Mouse (Mus musculus): Measurements from ENCODE around the gene Chchd2.
"Not testable (repeated sequence)": the region's sequence is repeated elsewhere in the genome, so short reads cannot be mapped to it uniquely, and the experiment has no call there.

Gene Chchd2

DNA sequence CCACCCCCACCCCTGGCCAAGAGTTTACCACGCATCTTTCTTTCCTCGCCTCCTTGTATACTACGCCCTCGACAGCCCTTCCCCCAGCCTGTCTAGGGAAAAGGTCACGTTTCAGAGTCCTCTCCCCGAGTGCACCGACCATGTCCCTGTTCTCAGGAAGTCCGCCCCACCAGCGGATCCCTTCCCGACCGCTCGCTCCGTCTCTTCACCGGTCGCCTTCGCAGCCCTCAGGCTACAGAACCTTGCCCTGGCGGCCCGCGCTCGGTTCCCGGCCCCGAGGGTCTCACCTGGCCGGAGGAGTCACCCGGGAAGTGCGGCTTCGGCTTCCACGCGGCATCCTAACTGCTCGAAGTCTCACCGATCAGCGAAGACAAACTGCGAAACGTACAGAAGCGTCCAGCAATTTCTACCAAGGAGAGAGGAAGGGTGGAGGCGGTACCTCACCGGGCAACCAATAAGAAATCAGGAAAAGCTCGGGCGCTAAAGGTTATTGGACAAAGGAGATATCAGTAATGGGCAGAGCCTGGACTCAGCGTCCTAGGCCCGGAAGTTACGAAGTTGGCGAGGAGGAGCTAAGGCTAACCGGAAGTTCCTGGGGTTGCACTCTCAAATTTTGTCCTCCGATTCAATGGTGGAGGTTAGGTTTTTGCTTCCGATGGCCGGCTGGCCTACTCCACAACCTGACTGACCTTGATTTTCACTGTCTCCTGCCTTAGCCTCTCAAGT is at the start of gene Chchd2:
Gene Chchd2 (minus strand): TSS at position 560 of the 726 bp plus-strand sequence.
- in situ Hi-C loops (cut with MboI; ENCODE audit: unreplicated experiment in 2 of 2): no loop called here

DNA sequence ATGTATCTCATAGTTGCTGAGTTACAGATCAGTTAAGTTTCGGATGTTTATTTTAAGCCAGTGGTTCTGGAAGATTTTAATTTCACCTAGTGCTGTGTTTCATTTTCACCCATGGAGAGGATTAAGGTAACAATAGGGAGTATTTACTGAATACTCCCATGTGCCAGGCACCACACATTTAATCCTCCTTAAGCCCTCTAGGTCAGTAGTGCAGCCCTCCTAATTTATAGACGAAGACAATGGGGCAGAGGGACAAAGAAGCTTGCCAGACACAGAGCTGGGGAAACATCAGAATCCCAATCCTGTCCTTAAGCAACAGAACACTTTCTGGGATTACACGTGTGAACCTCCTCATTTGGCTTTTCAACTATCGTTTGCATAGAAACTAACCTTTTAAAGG is 49.7 kb upstream of the Chchd2 start:
- in situ Hi-C loops (cut with MboI; ENCODE audit: unreplicated experiment in 2 of 2): no loop called here

DNA sequence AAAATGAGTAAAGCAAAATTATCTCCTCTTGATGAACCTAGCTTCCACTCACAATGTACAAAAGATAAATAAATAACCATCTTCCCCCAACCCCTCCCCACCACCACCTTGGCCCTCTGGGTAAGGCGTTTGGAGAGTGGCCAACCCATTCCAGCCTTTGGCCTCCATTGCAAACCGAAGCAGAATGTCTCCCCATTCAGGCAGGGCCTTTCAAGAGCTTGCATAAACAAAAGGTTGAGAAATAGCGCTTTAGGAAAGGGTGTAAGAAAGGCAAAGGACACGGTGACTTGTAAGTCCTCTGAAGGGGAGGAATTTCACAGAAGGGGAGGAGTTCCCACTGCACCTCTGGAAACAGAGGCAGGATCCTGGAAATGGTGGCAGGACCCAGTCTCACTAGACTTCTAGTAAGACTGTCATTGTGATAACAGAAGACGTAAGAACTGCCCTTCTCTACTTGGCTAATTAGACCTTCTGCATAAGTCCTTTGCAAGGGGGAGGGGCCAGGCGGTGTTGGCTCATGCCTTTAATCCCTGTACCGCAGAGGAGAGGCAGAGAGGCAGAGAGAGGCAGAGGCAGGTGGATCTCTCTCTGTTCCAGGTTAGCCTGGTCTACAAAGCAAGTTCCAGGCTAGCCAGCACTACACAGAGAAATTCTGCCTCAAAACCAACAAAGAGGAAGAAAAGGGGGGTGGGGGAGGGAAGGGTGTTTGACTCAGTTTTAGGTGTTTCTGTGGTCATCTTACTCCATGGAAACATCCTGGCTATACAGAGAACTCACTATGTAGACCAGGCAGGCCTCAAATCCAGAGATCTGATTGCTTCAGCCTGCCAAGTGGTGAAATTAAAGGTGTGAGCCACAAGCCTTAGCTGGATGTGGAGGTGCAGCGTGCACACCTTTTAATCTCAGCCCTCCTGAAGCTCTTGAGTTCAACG is 42.9 kb upstream of the Chchd2 start:
- in situ Hi-C loops (cut with MboI; ENCODE audit: unreplicated experiment in 2 of 2): no loop called here

DNA sequence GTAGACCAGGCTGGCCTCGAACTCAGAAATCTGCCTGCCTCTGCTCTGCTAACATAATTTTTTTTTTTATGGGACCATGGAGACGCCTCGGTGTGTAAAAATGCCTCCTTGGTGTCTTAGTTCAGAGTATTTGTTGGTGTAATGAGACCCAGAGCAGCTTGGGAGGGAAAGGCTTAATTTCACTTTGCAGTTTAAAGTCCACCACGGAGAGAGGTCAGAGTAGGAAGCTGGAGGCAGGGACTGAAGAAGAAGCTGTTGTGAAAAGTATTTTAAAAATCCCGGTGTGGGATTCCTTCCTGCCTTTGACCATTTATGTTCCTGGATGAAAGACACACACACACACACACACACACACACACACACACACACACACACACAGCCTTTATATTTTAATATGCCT is 38.7 kb upstream of the Chchd2 start:
- in situ Hi-C loops (cut with MboI; ENCODE audit: unreplicated experiment in 2 of 2): no loop called here

DNA sequence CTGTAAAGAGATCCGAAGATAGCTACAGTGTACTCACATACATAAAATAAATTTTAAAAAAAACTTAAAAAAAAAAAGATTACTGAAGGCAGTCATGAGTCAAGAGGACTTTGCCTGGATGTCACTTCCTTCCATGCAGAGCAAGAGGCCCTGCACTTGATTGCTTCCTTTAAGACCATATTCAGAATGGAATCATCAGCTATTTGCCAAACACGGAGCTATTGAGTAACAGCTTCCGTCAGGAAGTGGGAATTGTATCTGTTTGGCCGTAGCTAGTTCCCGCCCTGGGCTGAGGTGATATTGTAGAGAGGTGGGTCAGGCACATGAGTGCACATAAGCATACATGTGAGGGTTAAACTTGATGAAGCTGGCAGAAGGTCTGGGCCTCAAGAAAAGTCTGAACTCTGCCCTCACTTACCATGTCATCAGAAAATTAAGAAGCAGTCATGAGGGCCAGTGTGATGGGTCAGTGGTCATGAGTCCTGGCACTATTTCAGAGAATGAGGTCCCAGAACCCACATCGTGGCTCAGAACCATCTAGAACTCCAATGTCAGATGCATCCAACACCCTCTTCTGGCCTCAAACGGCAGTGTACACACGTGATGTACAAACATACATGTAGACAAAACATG is 37.7 kb upstream of the Chchd2 start:
- in situ Hi-C loops (cut with MboI; ENCODE audit: unreplicated experiment in 2 of 2): no loop called here

DNA sequence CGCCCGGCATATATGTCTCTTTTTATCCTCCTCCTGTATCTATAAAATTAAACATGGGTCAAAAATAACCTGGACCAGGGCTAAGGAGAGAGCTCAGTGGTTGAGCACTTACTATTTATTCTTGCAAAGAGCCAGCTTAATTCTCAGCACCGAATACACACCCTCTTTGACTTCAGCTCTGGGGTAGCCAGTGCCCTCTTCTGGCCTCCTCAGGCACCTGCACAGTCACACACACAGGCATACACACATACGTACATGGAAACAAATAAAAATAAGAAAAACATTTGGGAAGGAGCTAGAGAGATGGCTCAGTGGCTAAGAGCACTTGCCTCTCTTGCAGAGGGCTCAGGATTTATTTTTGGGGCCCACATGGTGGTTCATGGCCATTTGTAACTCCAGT is 34.7 kb upstream of the Chchd2 start:
- in situ Hi-C loops (cut with MboI; ENCODE audit: unreplicated experiment in 2 of 2): no loop called here

DNA sequence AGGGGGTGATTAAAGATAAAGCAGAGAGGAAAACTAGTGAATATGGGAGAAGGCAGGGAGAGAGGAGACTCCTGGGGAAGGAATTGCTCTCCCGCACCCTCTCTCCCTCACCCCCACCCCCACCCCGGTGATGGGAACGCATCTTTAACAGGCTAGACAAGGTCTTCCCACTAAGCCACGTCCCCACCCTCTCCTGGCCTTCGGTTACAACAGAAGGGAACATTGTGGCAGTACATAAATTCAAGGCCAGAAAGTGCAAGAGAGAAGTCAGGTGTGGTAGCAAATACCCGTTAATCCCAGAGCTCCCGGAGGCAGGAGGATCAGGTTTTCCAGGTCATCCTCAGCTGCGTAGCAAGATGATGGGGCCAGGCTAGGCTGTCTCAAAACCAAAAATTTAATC is 32.0 kb upstream of the Chchd2 start:
- in situ Hi-C loops (cut with MboI; ENCODE audit: unreplicated experiment in 2 of 2): loop anchor here in 1 of 2 experiments (10.0 kb wide), 2 partner anchors 235 to 935 kb away; no protein-coding TSS in a partner anchor

DNA sequence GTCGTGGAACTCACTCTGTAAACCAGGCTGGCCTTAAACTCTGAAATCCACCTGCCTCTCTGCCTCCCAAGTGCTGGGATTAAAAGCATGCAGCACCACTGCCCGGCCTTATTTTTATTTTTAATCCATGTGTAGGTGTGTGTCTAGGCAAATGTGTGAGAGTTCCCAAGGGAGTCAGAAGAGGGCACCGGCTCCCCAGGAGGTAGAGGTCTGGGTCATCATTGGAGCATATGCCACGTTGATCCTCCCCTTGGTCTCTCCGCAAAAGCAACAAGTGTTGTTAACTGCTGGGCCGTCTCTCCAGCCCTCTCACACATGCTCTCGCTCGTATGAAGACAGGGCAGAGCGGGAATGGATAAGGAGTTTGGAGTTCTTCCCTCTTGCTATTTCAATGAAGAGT is 31.5 kb upstream of the Chchd2 start:
- in situ Hi-C loops (cut with MboI; ENCODE audit: unreplicated experiment in 2 of 2): loop anchor here in 1 of 2 experiments (10.0 kb wide), 2 partner anchors 236 to 936 kb away; no protein-coding TSS in a partner anchor

DNA sequence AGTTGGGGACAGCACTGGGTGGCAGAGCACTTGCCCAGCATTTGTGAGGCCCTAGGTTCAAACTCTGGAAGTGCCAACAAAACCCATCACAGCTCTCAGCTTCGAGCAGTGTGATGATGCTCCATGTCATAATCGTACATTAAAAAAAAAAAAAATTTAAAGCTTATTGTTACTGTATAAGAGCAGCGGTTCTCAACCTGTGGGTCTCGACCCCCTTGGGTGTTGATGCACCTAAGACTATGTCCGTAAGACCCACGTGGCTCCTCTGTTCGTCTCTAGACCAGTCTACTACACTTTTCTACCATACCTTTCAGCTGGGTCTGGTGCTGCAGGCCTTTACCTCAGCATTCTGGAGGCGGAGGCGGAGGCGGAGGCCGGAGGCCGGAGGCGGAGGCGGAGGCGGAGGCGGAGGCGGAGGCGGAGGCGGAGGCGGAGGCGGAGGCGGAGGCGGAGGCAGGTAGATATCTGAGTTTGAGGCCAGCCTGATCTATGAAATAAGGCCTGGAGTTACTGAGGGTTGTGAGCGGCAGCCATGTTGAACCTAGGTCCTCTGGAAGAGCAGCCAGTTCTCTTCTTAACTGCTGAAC is 30.9 kb upstream of the Chchd2 start:
- in situ Hi-C loops (cut with MboI; ENCODE audit: unreplicated experiment in 2 of 2): loop anchor here in 1 of 2 experiments (10.0 kb wide), 2 partner anchors 237 to 937 kb away; no protein-coding TSS in a partner anchor

DNA sequence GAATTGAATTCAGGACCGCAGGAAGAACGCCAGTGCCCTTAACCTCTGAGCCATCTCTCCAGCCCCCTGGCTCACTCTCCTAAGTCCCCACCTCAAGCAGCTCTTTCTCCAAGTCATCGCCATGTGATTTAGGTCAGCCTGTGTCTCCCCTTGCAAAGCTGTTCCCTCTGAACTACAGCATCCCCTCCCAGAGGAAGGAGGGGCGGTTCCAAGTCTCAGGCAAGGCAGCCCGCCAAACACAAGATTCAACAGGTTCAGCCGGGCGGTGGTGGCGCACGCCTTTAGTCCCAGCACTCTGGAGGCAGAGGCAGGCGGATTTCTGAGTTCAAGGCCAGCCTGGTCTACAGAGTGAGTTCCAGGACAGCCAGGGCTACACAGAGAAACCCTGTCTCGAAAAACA is 28.2 kb upstream of the Chchd2 start:
- in situ Hi-C loops (cut with MboI; ENCODE audit: unreplicated experiment in 2 of 2): loop anchor here in 1 of 2 experiments (10.0 kb wide), 2 partner anchors 239 to 939 kb away; no protein-coding TSS in a partner anchor

DNA sequence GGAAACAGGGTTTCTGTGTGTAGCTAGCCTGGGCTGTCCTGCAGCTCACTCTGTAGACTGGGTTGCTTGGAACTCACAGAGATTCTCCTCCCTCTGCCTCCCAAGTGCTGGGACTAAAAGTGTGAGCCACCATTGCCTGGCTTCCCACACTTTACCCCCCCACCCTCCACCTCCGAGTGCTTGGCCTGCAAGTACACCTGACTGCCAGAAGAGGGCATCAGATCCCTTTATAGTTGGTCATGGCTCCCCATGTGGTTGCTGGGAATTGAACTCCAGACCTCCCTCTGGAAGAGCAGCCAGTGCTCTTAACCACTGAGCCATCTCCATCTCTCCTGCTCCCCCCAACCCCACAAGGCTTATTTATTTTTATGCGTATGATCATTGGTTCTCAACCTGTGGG is 26.8 kb upstream of the Chchd2 start:
- in situ Hi-C loops (cut with MboI; ENCODE audit: unreplicated experiment in 2 of 2): loop anchor here (5.0 to 10.0 kb wide), 3 partner anchors 241 to 943 kb away; no protein-coding TSS in a partner anchor

DNA sequence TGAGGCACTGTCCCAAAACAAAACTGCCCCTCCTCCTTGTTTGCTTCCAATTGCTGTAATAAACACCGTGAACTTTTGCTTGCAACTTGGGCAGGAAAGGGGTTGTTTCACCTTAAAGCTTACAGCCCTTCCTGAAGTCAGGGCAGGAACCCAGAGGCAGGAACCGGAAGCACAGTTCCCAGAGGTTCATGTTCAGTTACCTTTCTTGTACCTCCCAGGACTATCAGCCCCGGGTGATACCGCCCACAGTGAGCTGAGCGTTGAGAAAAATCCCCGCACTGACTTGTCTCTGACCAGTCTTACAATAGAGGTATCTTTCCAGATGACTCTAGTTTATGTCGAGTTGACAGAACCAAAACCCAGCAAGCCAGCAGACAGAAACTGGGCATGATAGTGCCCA is 22.3 kb upstream of the Chchd2 start:
- in situ Hi-C loops (cut with MboI; ENCODE audit: unreplicated experiment in 2 of 2): no loop called here

DNA sequence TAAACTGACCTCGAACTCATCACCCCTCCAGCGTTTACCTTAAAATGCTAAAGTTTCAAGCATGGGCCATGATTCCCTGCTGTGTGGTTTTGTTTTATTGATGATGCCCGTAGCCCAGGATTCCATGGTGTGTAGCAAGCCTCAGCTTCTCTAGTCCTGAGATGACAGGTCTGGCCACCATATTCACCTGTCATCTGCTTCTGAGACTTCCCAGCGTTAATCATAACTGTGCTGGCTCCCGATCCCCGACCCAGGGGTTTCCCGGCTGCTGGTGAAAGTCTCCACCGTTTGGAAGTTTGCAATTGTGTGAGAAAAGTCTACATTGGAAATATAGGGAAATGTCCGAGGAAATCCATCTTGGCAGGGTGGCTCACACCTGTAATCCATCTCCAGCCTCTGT is 21.9 kb upstream of the Chchd2 start:
- in situ Hi-C loops (cut with MboI; ENCODE audit: unreplicated experiment in 2 of 2): no loop called here

DNA sequence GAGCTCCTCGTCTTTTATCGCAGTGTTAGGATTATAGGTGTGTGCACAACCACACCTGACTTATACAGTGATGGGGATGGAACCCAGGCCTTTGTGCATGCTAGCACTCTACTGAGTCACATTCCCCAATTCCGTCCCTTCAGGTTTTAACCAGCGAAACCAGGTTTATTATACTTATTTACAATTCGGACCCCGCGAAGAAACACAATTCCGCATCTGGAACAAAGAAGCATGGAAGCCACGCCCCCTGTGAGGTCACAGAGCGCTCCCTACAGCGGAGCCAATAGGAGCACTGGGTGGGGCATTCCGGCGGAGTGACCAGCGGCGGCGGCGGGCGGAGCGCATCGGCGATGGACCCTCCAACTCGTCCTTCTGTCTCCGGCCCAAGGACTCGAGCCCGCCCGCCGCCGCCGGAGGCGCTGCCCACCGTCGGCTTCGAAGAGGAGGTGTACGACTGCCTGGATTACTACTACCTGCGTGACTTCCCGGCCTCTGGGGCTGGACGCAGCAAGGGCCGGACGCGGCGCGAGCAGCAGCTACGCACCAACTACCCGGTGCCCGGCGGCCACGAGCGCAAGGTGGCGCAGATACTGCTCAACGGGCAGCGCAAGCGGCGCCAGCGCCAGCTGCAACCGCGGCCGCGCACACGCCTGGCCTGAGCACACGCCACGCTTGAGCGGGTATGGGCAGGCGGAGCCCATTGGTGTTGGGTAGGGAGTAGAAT is 21.1 kb upstream of the Chchd2 start, which contains the start of gene Nupr1l:
Gene Nupr1l (plus strand): TSS at position 299 of the 724 bp plus-strand sequence.
- in situ Hi-C loops (cut with MboI; ENCODE audit: unreplicated experiment in 2 of 2): no loop called here

DNA sequence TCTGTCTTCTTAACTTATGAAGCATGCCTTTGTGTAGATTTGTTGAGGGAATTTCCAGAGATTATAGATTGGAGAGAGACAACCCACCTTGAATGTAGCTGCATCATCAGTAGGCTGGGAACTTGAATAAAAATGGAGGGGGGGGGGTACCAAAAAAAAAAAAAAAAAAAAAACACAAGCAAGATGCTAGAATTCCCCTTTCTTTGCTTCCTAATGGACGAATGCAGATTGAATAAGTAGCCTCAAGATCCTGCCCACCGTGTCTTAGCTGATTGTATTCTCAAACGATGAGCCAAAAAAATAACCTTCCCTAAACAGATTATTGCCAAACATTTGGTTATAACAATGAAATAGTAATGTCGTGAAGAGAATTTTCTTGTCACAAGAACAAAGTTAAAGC is 20.5 kb upstream of the Chchd2 start:
- in situ Hi-C loops (cut with MboI; ENCODE audit: unreplicated experiment in 2 of 2): no loop called here

DNA sequence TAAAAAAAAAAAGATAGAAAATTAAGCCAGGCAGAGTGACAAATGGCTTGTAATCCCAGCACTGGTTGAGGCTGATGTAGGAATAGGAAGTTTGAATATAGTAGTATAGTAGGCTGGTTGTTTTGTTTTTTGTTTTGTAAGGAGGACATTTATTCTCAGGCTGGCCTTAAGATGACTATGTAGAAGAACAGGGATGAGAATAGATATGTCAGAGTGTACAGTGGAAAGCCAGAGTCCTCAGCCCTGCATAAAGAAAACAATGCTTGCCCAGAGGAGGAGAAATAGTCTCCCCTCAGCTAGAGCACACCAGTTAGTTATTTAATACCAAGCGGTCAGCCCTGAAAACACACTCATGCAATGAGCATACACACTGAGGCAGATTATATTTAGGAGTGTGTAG is 11.2 kb upstream of the Chchd2 start, which contains the start of gene Phkg1:
Gene Phkg1 (minus strand): TSS at position 101 of the 400 bp plus-strand sequence.
- in situ Hi-C loops (cut with MboI; ENCODE audit: unreplicated experiment in 2 of 2): no loop called here

DNA sequence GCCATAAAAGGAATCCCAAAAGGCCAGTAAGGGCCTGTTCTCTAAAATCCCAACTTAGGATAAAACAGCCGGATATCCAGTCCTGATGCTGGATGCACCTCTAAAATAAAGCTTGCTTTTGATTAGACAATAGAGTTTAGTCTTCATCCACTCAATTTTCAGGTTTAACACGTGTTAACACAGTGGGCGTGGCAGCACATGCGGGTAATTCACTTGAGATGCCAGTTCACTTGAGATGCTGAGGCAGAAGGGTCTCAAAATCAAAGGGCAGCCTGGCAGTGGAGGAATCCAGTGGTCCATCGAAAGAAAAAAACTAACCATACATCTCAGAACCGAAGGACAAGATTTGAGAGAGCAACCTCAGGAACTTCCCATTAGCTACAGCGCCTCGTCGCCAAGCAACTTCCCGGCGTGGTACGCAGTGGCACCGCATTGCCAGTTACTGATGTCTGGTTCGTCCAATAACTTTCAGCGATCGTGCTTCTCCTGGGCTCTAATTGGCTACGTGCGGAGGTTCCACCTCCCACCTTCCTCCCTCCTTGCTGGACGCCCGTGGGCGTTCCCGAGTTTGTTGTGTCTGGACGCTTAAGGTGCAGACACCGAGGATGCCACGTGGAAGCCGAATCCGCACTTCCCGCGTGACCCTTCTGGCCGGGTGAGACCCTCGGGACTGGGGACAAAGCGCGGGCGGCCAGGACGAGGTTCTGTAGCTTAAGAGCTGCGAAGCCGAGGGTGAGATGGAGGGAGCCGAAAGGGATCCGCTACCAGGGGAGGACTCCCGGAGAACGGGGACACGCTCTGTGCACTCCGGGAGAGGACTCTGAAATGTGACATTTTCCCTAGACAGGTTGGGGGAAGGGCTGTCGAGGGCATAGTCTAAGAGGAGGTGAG is 8.2 kb upstream of the Chchd2 start, which contains the start of gene Zbed5:
Gene Zbed5 (plus strand): TSS at position 526 of the 891 bp plus-strand sequence.
- in situ Hi-C loops (cut with MboI; ENCODE audit: unreplicated experiment in 2 of 2): no loop called here

DNA sequence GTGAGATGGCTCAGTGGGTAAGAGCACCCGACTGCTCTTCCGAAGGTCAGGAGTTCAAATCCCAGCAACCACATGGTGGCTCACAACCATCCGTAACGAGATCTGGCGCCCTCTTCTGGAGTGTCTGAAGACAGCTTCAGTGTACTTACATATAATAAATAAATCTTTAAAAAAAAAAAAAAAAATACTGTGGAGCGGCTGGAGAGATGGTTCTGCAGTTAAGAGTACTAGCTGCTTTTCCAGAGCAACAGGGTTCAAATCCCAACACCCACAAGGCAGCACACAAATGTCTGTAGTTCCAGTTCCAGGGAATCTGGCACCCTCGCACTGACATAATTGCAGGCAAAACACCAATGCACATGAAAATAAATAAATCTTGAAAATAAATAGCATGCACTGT is 3.1 kb upstream of the Chchd2 start:
- in situ Hi-C loops (cut with MboI; ENCODE audit: unreplicated experiment in 2 of 2): not testable (repeated sequence)

DNA sequence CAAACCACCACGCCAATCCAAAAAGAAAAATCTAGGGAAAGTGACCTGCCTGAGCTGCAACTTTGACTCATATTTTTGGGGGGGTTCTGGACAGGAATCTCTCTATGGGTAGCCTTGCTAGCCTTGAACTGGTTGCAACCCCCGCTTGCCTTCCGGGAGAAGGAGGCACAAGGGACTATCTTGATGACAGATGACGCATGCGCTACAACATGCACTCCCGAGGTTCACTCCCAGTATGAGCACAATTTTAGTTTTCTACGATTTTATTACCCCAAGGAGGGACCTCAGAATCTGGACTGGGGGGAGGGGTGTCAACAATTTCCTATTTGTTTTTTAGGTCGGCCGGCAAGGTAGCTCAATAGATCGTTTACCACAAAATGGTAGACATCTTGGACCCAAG is 999 bp downstream of the Chchd2 start:
- in situ Hi-C loops (cut with MboI; ENCODE audit: unreplicated experiment in 2 of 2): no loop called here
